29 mouse cellular contexts compared by ENCODE assay signal in genomic region chr10:44555317-44555716, GRCm38 (mm10). TPM values are rescaled to one million over a fixed set of nuclear protein-coding genes. Genes with fewer than 3 reads are reported as not detected.
DNase-seq lines count a peak whose midpoint lies in the region; ATAC-seq and TF ChIP-seq lines count a peak whose summit lies in the region.
"Had no signal": no experiment of that assay in that cellular context is flagged by ENCODE, and none has a peak within 500 bp of the region (broad histone marks: within the 10 kb centered on the region; RNA-seq: fewer than 3 reads in every experiment).

No protein-coding gene starts in this region.

- peaks cover 5% of the 10 kb centered on the region for H3K9me3 ChIP-seq in heart, embryonic 15.5 days (replicated peaks)
- H3K9me3 ChIP-seq in MEL (replicated peaks; ENCODE audit: insufficient read depth, low read length), result no peaks in the 10 kb centered on the region
- no peaks in the 10 kb centered on the region for H3K9me3 ChIP-seq in liver, embryonic 15.5 days (replicated peaks)
- H3K9me3 ChIP-seq: hindbrain, embryonic 15.5 days; limb, embryonic 10.5 days; limb, embryonic 15.5 days; lung, embryonic 15.5 days; midbrain, embryonic 12.5 days had no signal

- no peak for TF ChIP-seq POLR2A in MEL (IDR thresholded peaks at IDR 0.05; ENCODE audit: control insufficient read depth in 1 of 2, insufficient read depth in 1 of 2, low read depth in 1 of 2, low read length in 2 of 2, poor library complexity in 1 of 2)

- H3K36me3 ChIP-seq in heart, embryonic 15.5 days, result no peaks in the 10 kb centered on the region
- peaks cover 0 to 5% of the 10 kb centered on the region in 2 experiments; a peak in 2 of 4 replicates for H3K36me3 ChIP-seq in MEL (ENCODE audit: control insufficient read depth in 1 of 2, insufficient read depth in 2 of 2, low read length in 2 of 2)
- no peaks in the 10 kb centered on the region for H3K36me3 ChIP-seq in liver, embryonic 15.5 days (replicated peaks)
- H3K36me3 ChIP-seq: embryonic facial prominence, embryonic 12.5 days; hindbrain, embryonic 10.5 days; hindbrain, embryonic 15.5 days; limb, embryonic 10.5 days; limb, embryonic 15.5 days; lung, embryonic 15.5 days; midbrain, embryonic 12.5 days; neural tube, embryonic 12.5 days had no signal

- H3K79me2 ChIP-seq in MEL (ENCODE audit: control insufficient read depth, insufficient read depth, low read length, poor library complexity), result no peaks in the 10 kb centered on the region

- peak; percentile 46 to 55; a peak in 2 of 4 replicates for TF ChIP-seq EP300 in MEL (IDR thresholded peaks at IDR 0.05; ENCODE audit: low read depth in 1 of 2, low read length in 2 of 2)

- 13% methylated on average over 2 of the region's 2 CpGs for WGBS in heart, embryonic 15.5 days
- WGBS in liver, embryonic 15.5 days (ENCODE audit: insufficient replicate concordance), result 13% methylated on average over 2 of the region's 2 CpGs

- DNase-seq in heart, adult 9 months (ENCODE audit: low spot score in 2 of 2), result no peak
- DNase-seq in MEL (ENCODE audit: low read depth, low spot score), result peak; percentile 14
- DNase-seq in c-Kit-positive CD71-positive TER-119-positive erythroid progenitor cells, embryonic 14.5 days (ENCODE audit: low spot score), result peak; percentile 18
- DNase-seq in right cerebral cortex, postnatal 4 days, result no peak
- no peak for DNase-seq in urinary bladder, postnatal 36 days (ENCODE audit: low spot score in 2 of 2)
- no peak for DNase-seq in layer of hippocampus, adult 18-20 months (ENCODE audit: low spot score in 2 of 2)
- DNase-seq: adrenal gland, adult 8-10 months; B cell, adult 2 months; cerebellum, adult 11 months; cerebellum, adult 9-11 months; embryo, embryonic 11 days; gastrocnemius, postnatal 14 days; heart, adult 18-20 months; kidney, adult 2 months; kidney, postnatal 10 days; layer of hippocampus, adult 9-11 months; thymus, postnatal 4 days had no signal

- H3K4me1 ChIP-seq in heart, embryonic 15.5 days (replicated peaks), result no peaks in the 10 kb centered on the region
- H3K4me1 ChIP-seq in MEL (ENCODE audit: control insufficient read depth in 1 of 2, insufficient read depth in 2 of 2, low read length in 2 of 2), result 0 out of 4 replicates have a peak, but pooled peaks cover 0 to 5% of the 10 kb centered on the region in 2 experiments
- peaks cover 6% of the 10 kb centered on the region for H3K4me1 ChIP-seq in liver, embryonic 15.5 days (replicated peaks)
- H3K4me1 ChIP-seq: embryonic facial prominence, embryonic 12.5 days; hindbrain, embryonic 10.5 days; hindbrain, embryonic 15.5 days; limb, embryonic 10.5 days; limb, embryonic 15.5 days; lung, embryonic 15.5 days; midbrain, embryonic 12.5 days; neural tube, embryonic 12.5 days had no signal

- H3K27ac ChIP-seq in heart, embryonic 15.5 days, result no peak overlapping the region
- no peak overlapping the region for H3K27ac ChIP-seq in MEL (ENCODE audit: control insufficient read depth, low read depth, low read length)
- H3K27ac ChIP-seq in liver, embryonic 15.5 days (replicated peaks), result no peak overlapping the region
- H3K27ac ChIP-seq: embryonic facial prominence, embryonic 12.5 days; hindbrain, embryonic 10.5 days; hindbrain, embryonic 15.5 days; limb, embryonic 10.5 days; limb, embryonic 15.5 days; lung, embryonic 15.5 days; midbrain, embryonic 12.5 days; neural tube, embryonic 12.5 days had no signal

- no peak overlapping the region for H3K4me2 ChIP-seq in heart, embryonic 15.5 days
- no peak overlapping the region; the same call in 1 of the 2 replicates for H3K4me2 ChIP-seq in liver, embryonic 15.5 days
- H3K4me2 ChIP-seq: embryonic facial prominence, embryonic 12.5 days; hindbrain, embryonic 15.5 days; limb, embryonic 15.5 days; lung, embryonic 15.5 days; midbrain, embryonic 12.5 days; neural tube, embryonic 12.5 days had no signal

- TF ChIP-seq CTCF in MEL (IDR thresholded peaks at IDR 0.05 in 2 of 3, conservative IDR thresholded peaks at IDR 0.05 in 1 of 3; ENCODE audit: control insufficient read depth in 1 of 3, insufficient read depth in 1 of 3, low read depth in 2 of 3, low read length in 3 of 3, poor library complexity in 1 of 3, severe bottlenecking in 1 of 3), result no peak

- no peak overlapping the region for H3K9ac ChIP-seq in heart, embryonic 15.5 days
- no peak overlapping the region for H3K9ac ChIP-seq in MEL (ENCODE audit: control insufficient read depth, low read depth, low read length, poor library complexity, severe bottlenecking)
- H3K9ac ChIP-seq in liver, embryonic 15.5 days, result no peak overlapping the region
- H3K9ac ChIP-seq: embryonic facial prominence, embryonic 12.5 days; hindbrain, embryonic 15.5 days; limb, embryonic 15.5 days; lung, embryonic 15.5 days; midbrain, embryonic 12.5 days; neural tube, embryonic 12.5 days had no signal

- no peak overlapping the region for H3K4me3 ChIP-seq in heart, embryonic 15.5 days
- H3K4me3 ChIP-seq in MEL (ENCODE audit: control insufficient read depth in 1 of 2, insufficient read depth in 1 of 2, low read depth in 2 of 2, low read length in 2 of 2), result no peak overlapping the region
- no peak overlapping the region for H3K4me3 ChIP-seq in liver, embryonic 15.5 days (replicated peaks)
- H3K4me3 ChIP-seq: embryonic facial prominence, embryonic 12.5 days; hindbrain, embryonic 10.5 days; hindbrain, embryonic 15.5 days; limb, embryonic 10.5 days; limb, embryonic 15.5 days; lung, embryonic 15.5 days; midbrain, embryonic 12.5 days; myocyte; neural tube, embryonic 12.5 days had no signal

- ATAC-seq in heart, embryonic 15.5 days (replicated peaks; ENCODE audit: insufficient number of reproducible peaks, insufficient read depth, low FRiP score, low read depth), result 0 out of 2 replicates have a peak, but pooled peaks have one; percentile 27
- ATAC-seq in liver, embryonic 15.5 days (ENCODE audit: insufficient read depth), result peak; percentile 64; the same call in 1 of the 2 replicates
- ATAC-seq: forebrain, embryonic 14.5 days had no signal

- no peak for TF ChIP-seq RAD21 in MEL (IDR thresholded peaks at IDR 0.05; ENCODE audit: low read depth, low read length)

- H3K27me3 ChIP-seq in heart, embryonic 15.5 days, result no peaks in the 10 kb centered on the region
- no peaks in the 10 kb centered on the region for H3K27me3 ChIP-seq in MEL (ENCODE audit: control insufficient read depth in 1 of 2, insufficient read depth in 2 of 2, low read length in 2 of 2)
- no peaks in the 10 kb centered on the region for H3K27me3 ChIP-seq in liver, embryonic 15.5 days
- H3K27me3 ChIP-seq: embryonic facial prominence, embryonic 12.5 days; hindbrain, embryonic 15.5 days; limb, embryonic 15.5 days; lung, embryonic 15.5 days; midbrain, embryonic 12.5 days; neural tube, embryonic 12.5 days had no signal

TF ChIP-seq in MEL, 35 proteins besides CTCF, POLR2A, EP300 and RAD21:
- TF ChIP-seq CHD1 (IDR thresholded peaks at IDR 0.05; ENCODE audit: low read depth, low read length) (no peak), ETS1 (IDR thresholded peaks at IDR 0.05; ENCODE audit: low read depth, low read length) (peak; percentile 22; the same call in 1 of the 2 replicates), USF2 (IDR thresholded peaks at IDR 0.05; ENCODE audit: borderline replicate concordance in 1 of 2, insufficient read depth in 1 of 2, low read depth in 1 of 2, low read length in 2 of 2) (no peak), GATA1 (IDR thresholded peaks at IDR 0.05; ENCODE audit: low read depth, low read length) (peak; percentile 59), MYC (IDR thresholded peaks at IDR 0.05; ENCODE audit: low read depth, low read length) (no peak), POLR2AphosphoS2 (IDR thresholded peaks at IDR 0.05; ENCODE audit: low read length) (no peak), TCF12 (IDR thresholded peaks at IDR 0.05; ENCODE audit: low read depth, low read length) (peak; percentile 38; the same call in 1 of the 2 replicates), BHLHE40 (IDR thresholded peaks at IDR 0.05; ENCODE audit: borderline replicate concordance, low read depth, low read length) (no peak), E2F4 (IDR thresholded peaks at IDR 0.05; ENCODE audit: borderline replicate concordance, low read depth, low read length) (no peak), POLR2AphosphoS5 (IDR thresholded peaks at IDR 0.05; ENCODE audit: borderline replicate concordance, low read depth, low read length) (no peak), TBP (IDR thresholded peaks at IDR 0.05; ENCODE audit: low read depth, low read length) (no peak), NRF1 (IDR thresholded peaks at IDR 0.05; ENCODE audit: insufficient read depth, low read depth, low read length, poor library complexity, severe bottlenecking) (no peak), HCFC1 (IDR thresholded peaks at IDR 0.05; ENCODE audit: low read depth, low read length) (no peak), ELF1 (IDR thresholded peaks at IDR 0.05; ENCODE audit: low read depth, low read length) (no peak), MXI1 (IDR thresholded peaks at IDR 0.05; ENCODE audit: low read depth, low read length) (no peak), MAX (IDR thresholded peaks at IDR 0.05; ENCODE audit: low read length) (no peak), ZKSCAN1 (IDR thresholded peaks at IDR 0.05; ENCODE audit: low read depth, low read length) (no peak), JUND (IDR thresholded peaks at IDR 0.05; ENCODE audit: low read depth, low read length) (no peak), KAT2A (conservative IDR thresholded peaks at IDR 0.05; ENCODE audit: low read depth, low read length) (no peak), USF1 (IDR thresholded peaks at IDR 0.05; ENCODE audit: low read depth, low read length) (no peak)

RNA-seq across cellular contexts. Expression of gene Prdm1, which starts 27.0 kb away (rescaled TPM):
- 0.67 and 0.83 TPM in 2 replicates for polyA plus RNA-seq in heart, embryonic 15.5 days (2015; fragmentation: Nextera tagmentation; extraction: Ambion mirVana)
- not detected in 2 replicates for total RNA-seq in MEL (2012; rRNA removed)
- polyA plus RNA-seq in MEL (2012; ENCODE audit: insufficient read depth in 1 of 2, insufficient read length in 2 of 2, low read depth in 1 of 2, low replicate concordance in 2 of 2, missing spikeins in 1 of 2), result under 1 TPM in 1 of 2 experiments, not detected in 1; 0.14 TPM
- 0.15 and 0.28 TPM in 2 replicates for polyA plus RNA-seq in liver, embryonic 15.5 days (2015; fragmentation: Nextera tagmentation; extraction: Ambion mirVana)
- total RNA-seq in layer of hippocampus, adult 18-20 months (2021), result under 1 TPM; 0.47 to 0.61 TPM

Comparison
In these comparisons a context has a peak if more than half of its experiments do, and no peak if none do; other contexts are left out.
1. DNase-seq: peak in MEL (single experiment) and c-Kit-positive CD71-positive TER-119-positive erythroid progenitor cells, embryonic 14.5 days (single experiment); none in heart, adult 9 months (0 of 2), right cerebral cortex, postnatal 4 days (single experiment), urinary bladder, postnatal 36 days (0 of 2) and layer of hippocampus, adult 18-20 months (0 of 2).